ENCODE assay signal across 8 mouse cellular contexts in genomic region chr9:75070457-75071028, GRCm38 (mm10). TPM values are rescaled to one million over a fixed set of nuclear protein-coding genes. Genes with fewer than 3 reads are reported as not detected.
A peak's percentile ranks its signal among the peaks of the same experiment; 100 is the strongest.
DNase-seq lines count a peak whose midpoint lies in the region; ATAC-seq and TF ChIP-seq lines count a peak whose summit lies in the region.

Gene Myo5a (plus strand): TSS chr9:75071015.

- H3K36me3 ChIP-seq in lung, postnatal 0 days (ENCODE audit: insufficient read depth, low read length) = no peaks in the 10 kb centered on the region
- H3K36me3 ChIP-seq in heart, embryonic 15.5 days = no peaks in the 10 kb centered on the region
- no peaks in the 10 kb centered on the region for H3K36me3 ChIP-seq in neural tube, embryonic 13.5 days

- no peak for TF ChIP-seq POLR2A in bone marrow macrophage, adult 2 months (IDR thresholded peaks at IDR 0.05; ENCODE audit: borderline replicate concordance, low read depth, low read length)

- peaks cover 4% of the 10 kb centered on the region; the same call in 1 of the 2 replicates for H3K4me1 ChIP-seq in lung, postnatal 0 days (ENCODE audit: insufficient read depth, low read depth, low read length)
- peaks cover 15% of the 10 kb centered on the region for H3K4me1 ChIP-seq in bone marrow macrophage, adult 2 months (ENCODE audit: control insufficient read depth, insufficient read depth, low read length)
- H3K4me1 ChIP-seq in heart, embryonic 15.5 days (replicated peaks) = peaks cover 8% of the 10 kb centered on the region
- peaks cover 30% of the 10 kb centered on the region for H3K4me1 ChIP-seq in neural tube, embryonic 13.5 days (replicated peaks)

- TF ChIP-seq CTCF in lung, postnatal 0 days (IDR thresholded peaks at IDR 0.05) = no peak
- no peak for TF ChIP-seq CTCF in bone marrow macrophage, adult 2 months (IDR thresholded peaks at IDR 0.05; ENCODE audit: low read depth, low read length)

- peak within 1 kb of the TSS; percentile 97 for H3K4me2 ChIP-seq in lung, postnatal 0 days (replicated peaks; ENCODE audit: low read depth, low read length)
- peak within 1 kb of the TSS; percentile 97 for H3K4me2 ChIP-seq in heart, embryonic 15.5 days
- H3K4me2 ChIP-seq in neural tube, embryonic 13.5 days = peak within 1 kb of the TSS; percentile 62

- H3K9ac ChIP-seq in lung, postnatal 0 days (replicated peaks; ENCODE audit: low read depth) = peak within 1 kb of the TSS; percentile 41
- peak within 1 kb of the TSS; percentile 82 for H3K9ac ChIP-seq in heart, embryonic 15.5 days
- H3K9ac ChIP-seq in neural tube, embryonic 13.5 days = peak within 1 kb of the TSS; percentile 97

- H3K27me3 ChIP-seq in lung, postnatal 0 days (replicated peaks; ENCODE audit: insufficient read depth, low read length) = no peaks in the 10 kb centered on the region
- no peaks in the 10 kb centered on the region for H3K27me3 ChIP-seq in heart, embryonic 15.5 days
- H3K27me3 ChIP-seq in neural tube, embryonic 13.5 days = no peaks in the 10 kb centered on the region

- H3K4me3 ChIP-seq in lung, postnatal 0 days (ENCODE audit: low read depth, low read length) = peak within 1 kb of the TSS; percentile 72
- H3K4me3 ChIP-seq in bone marrow macrophage, adult 2 months (ENCODE audit: insufficient read depth, low read length) = peak within 1 kb of the TSS; percentile 85
- peak within 1 kb of the TSS; percentile 98 for H3K4me3 ChIP-seq in heart, embryonic 15.5 days
- H3K4me3 ChIP-seq in neural tube, embryonic 13.5 days = peak within 1 kb of the TSS; percentile 88

- TF ChIP-seq EP300 in lung, postnatal 0 days (IDR thresholded peaks at IDR 0.05) = no peak

- intact Hi-C loops in left cerebral cortex, postnatal 36 days (cut with DNase I) = loop anchor here (5.0 kb wide), 1 partner anchor 127 kb away; no protein-coding TSS in a partner anchor

- no peak for ATAC-seq in lung, postnatal 0 days
- ATAC-seq in heart, embryonic 15.5 days (replicated peaks; ENCODE audit: insufficient number of reproducible peaks, insufficient read depth, low FRiP score, low read depth) = no peak
- peak; percentile 79 for ATAC-seq in neural tube, embryonic 13.5 days (ENCODE audit: low read depth)
- ATAC-seq in activated CD4-positive, CD25-positive, alpha-beta regulatory T cell, adult 4 months = no peak

- no peak for DNase-seq in lung, postnatal 0 days (ENCODE audit: low spot score)
- no peak for DNase-seq in lung, postnatal 14 days
- DNase-seq in left cerebral cortex, postnatal 36 days (ENCODE audit: low spot score in 2 of 2) = no peak
- no peak for DNase-seq in cerebellum, adult 9-11 months

- peak within 1 kb of the TSS; percentile 20; the same call in 1 of the 2 replicates for H3K27ac ChIP-seq in lung, postnatal 0 days (ENCODE audit: low read length)
- peak within 1 kb of the TSS; percentile 94 for H3K27ac ChIP-seq in bone marrow macrophage, adult 2 months (ENCODE audit: insufficient read depth, low read depth, low read length)
- peak within 1 kb of the TSS; percentile 89 for H3K27ac ChIP-seq in heart, embryonic 15.5 days
- peak within 1 kb of the TSS; percentile 96 for H3K27ac ChIP-seq in neural tube, embryonic 13.5 days (replicated peaks)

- 16% methylated on average over 23 of the region's 23 CpGs for WGBS in lung, postnatal 0 days
- WGBS in heart, embryonic 15.5 days = 25% methylated on average over 23 of the region's 23 CpGs
- WGBS in neural tube, embryonic 13.5 days = 22% methylated on average over 23 of the region's 23 CpGs

- H3K9me3 ChIP-seq in lung, postnatal 0 days (ENCODE audit: low read length) = no peaks in the 10 kb centered on the region
- H3K9me3 ChIP-seq in heart, embryonic 15.5 days (replicated peaks) = no peaks in the 10 kb centered on the region
- H3K9me3 ChIP-seq in neural tube, embryonic 13.5 days = no peaks in the 10 kb centered on the region

RNA-seq across cellular contexts. Expression of gene Myo5a, which starts in this region (rescaled TPM):
- 3.2 and 3.6 TPM in 2 replicates for polyA plus RNA-seq in lung, postnatal 0 days (2015; fragmentation: Nextera tagmentation; extraction: Ambion mirVana)
- 230 and 234 TPM in 2 replicates for polyA plus RNA-seq in bone marrow macrophage, adult 2 months (2012; ENCODE audit: insufficient read depth, insufficient read length, missing spikeins)
- 6.4 and 10.4 TPM in 2 replicates for polyA plus RNA-seq in heart, embryonic 15.5 days (2015; fragmentation: Nextera tagmentation; extraction: Ambion mirVana)
- 100 to 1,000 TPM; 297 to 304 TPM for total RNA-seq in left cerebral cortex, postnatal 36 days (2021)
- 33.1 and 33.5 TPM in 2 replicates for polyA plus RNA-seq in neural tube, embryonic 13.5 days (2015; fragmentation: Nextera tagmentation; extraction: Ambion mirVana)
- polyA plus RNA-seq in activated CD4-positive, CD25-positive, alpha-beta regulatory T cell, adult 4 months (2017; shearing (Covaris generic)) = 10 to 100 TPM in 1 of 2 experiments, 1 to 10 TPM in 1; 5.7 to 10.6 TPM

Comparison
In these comparisons a context has a peak if more than half of its experiments do, and no peak if none do; other contexts are left out.
1. H3K27ac ChIP-seq: peak in every context shown above with its lines; median percentile 96 in neural tube, embryonic 13.5 days; 94 in bone marrow macrophage, adult 2 months; 89 in heart, embryonic 15.5 days; 20 in lung, postnatal 0 days.
2. H3K9ac ChIP-seq: peak in every context shown above with its lines; median percentile 97 in neural tube, embryonic 13.5 days; 82 in heart, embryonic 15.5 days; 41 in lung, postnatal 0 days.